Mouse (Mus musculus): ENCODE measurements around the gene Pik3c2a. TPM values are rescaled to one million over a fixed set of nuclear protein-coding genes. Genes with fewer than 3 reads are reported as not detected.
"Not testable (repeated sequence)": the region's sequence is repeated elsewhere in the genome, so short reads cannot be mapped to it uniquely, and the experiment has no call there.

Pik3c2a gene
- total RNA-seq, 2 experiments from 2014 or later = 10.1 to 10.3 TPM

DNA sequence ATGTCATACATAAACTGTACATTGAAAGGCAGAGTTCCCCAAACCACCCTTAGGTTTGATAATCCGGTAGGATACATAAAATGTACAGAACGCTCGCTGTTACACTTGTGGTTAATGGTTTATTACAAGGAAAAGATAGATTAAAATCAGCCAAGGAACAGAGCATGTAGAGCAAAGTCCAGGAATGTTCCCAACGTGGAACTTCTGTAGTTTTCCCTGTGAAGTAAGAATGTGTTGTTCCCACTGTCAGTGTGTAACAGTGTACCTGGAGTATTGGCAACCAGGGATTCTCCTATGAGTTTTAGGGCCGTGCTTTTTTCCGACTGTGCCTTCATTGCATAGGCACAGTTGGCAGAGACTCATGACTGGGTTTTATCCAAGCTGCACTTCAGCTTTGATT, 17.5 kb downstream of the Pik3c2a start:
- intact Hi-C loops (cut with DNase I; ENCODE audit: low total_unique reads) = no loop called here
- no peak for DNase-seq

DNA sequence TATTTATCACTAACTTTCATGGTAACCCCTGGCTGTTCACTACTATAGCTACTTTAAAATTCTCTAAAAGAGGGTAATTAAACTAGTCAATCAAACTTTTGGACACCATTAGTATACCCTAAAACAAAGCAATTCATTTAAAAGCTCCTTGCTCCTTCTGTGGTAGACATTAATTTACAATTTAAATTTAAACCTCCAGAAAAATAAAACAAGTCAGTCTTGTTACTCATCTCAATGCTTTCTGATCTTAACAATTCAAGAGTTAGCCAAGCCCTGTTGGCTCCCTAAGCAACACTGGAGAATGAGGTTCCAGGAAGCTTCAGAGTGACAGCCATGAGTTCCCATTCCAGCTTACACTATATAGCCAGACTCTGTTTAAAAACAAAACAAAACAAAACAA, 22.2 kb downstream of the Pik3c2a start:
- intact Hi-C loops (cut with DNase I; ENCODE audit: low total_unique reads) = no loop called here
- no peak for DNase-seq

- intact Hi-C loops (cut with DNase I; ENCODE audit: low total_unique reads) = no loop called here
- DNase-seq = no peak
These were observed 33.8 kb downstream of the Pik3c2a start for GRCm38 (mm10) chr7:116409438-116409837.

GRCm38 (mm10) chr7:116392329-116392728, 50.9 kb downstream of the Pik3c2a start:
- DNase-seq = no peak

DNA sequence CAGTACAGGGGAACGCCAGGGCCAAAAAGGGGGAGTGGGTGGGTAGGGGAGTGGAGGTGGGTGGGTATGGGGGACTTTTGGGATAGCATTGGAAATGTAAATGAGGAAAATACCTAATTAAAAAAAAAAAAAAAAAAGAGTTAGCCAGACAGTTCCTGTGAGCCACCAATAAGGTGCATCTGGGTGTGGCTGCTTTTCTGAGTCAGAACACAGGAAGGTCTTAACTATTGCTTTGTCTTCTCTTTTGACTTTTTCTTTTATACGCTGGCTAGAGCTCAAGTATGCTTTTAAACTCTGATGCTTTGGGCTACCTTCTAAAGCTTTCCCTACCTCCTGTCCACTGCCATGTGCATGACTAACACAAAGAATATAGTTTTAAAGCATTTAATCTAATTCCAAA, 55.9 kb downstream of the Pik3c2a start:
- intact Hi-C loops (cut with DNase I; ENCODE audit: low total_unique reads); DNase-seq: not testable (repeated sequence)

More at GRCm38 (mm10) chr7:116392329-116392728, 50.9 kb downstream of the Pik3c2a start:
- intact Hi-C loops (cut with DNase I; ENCODE audit: low total_unique reads) = no loop called here

GRCm38 (mm10) chr7:116379181-116379580, 64.1 kb downstream of the Pik3c2a start:
- intact Hi-C loops (cut with DNase I; ENCODE audit: low total_unique reads); DNase-seq: not testable (repeated sequence)

- intact Hi-C loops (cut with DNase I; ENCODE audit: low total_unique reads) = no loop called here
- DNase-seq = no peak
These were observed 69.0 kb downstream of the Pik3c2a start for GRCm38 (mm10) chr7:116374284-116374683.

- intact Hi-C loops (cut with DNase I; ENCODE audit: low total_unique reads) = no loop called here
These were observed 107.0 kb downstream of the Pik3c2a start for GRCm38 (mm10) chr7:116336226-116336625.

DNA sequence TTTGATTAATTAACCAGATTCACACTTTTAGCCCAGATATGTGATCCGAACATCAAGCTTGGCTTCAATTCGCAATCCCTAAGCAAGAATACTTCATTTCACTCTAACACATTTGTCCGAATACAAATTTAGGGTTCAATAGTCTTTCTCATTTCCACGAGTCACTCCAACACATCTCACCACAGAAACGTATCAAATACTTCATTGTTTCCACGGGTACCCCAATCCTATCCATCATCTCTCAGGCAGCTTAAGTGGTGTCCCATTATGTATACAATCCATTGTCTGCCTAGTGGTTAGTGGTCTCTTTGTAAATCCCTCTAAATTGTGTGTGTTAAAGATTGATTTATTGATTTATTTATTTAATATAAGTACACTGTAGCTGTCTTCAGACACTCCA, 108.1 kb downstream of the Pik3c2a start:
- DNase-seq = no peak
- intact Hi-C loops (cut with DNase I; ENCODE audit: low total_unique reads) = no loop called here

More at GRCm38 (mm10) chr7:116336226-116336625, 107.0 kb downstream of the Pik3c2a start:
- peak; percentile 45 for DNase-seq

- no peak for DNase-seq
- intact Hi-C loops (cut with DNase I; ENCODE audit: low total_unique reads) = no loop called here
These were observed 108.6 kb downstream of the Pik3c2a start for GRCm38 (mm10) chr7:116334669-116335038.

GRCm38 (mm10) chr7:116333713-116334668, 109.3 kb downstream of the Pik3c2a start, which contains the start of gene Rps13:
TSS of gene Rps13 (minus strand) at chr7:116334195.
- intact Hi-C loops (cut with DNase I; ENCODE audit: low total_unique reads) = no loop called here
- peak; percentile 98 for DNase-seq

DNA sequence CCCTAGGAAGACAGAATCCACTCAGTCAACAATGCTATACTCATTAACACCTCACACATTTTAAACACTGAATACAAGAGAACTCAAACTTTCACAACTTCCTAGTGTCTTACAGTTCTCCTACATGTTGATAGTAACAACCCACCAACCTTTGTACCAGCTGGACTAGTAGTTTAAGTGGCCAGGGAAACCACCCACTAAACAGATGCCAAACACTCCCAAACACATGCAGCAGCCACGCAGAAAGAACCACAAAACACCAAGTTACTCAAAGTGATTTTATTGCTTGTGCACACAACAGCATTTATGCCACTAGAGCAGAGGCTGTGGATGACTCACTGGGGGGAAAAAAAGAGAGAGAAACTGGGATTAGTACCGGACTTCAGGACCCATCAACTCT, 112.0 kb downstream of the Pik3c2a start:
- intact Hi-C loops (cut with DNase I; ENCODE audit: low total_unique reads) = no loop called here
- DNase-seq = no peak

DNA sequence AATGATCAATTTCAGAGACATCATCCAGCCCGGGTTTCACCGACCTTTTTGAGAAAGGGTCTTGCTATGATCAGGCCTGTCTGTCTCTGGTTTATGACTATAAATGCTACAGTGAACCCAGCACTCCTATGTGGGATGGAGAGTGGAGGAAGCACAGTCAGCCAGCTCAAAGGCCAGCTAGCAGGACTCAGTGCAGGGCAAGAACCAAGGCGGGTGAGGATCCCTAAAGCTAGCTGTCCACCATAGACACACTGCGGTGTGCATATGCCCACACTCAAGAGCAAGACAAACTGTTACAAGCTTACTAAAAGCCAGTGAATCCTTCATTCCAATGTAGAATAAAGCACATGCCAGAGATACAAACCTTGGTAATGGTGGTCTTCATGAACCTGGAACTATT, 113.4 kb downstream of the Pik3c2a start:
- intact Hi-C loops (cut with DNase I; ENCODE audit: low total_unique reads) = loop anchor here (10.0 kb wide), 1 partner anchor 175 kb away; no protein-coding TSS in a partner anchor
- no peak for DNase-seq

GRCm38 (mm10) chr7:116328777-116329176, 114.5 kb downstream of the Pik3c2a start:
- DNase-seq = no peak
- intact Hi-C loops (cut with DNase I; ENCODE audit: low total_unique reads) = loop anchor here (10.0 kb wide), 1 partner anchor 174 kb away; no protein-coding TSS in a partner anchor

GRCm38 (mm10) chr7:116327901-116328300, 115.3 kb downstream of the Pik3c2a start:
- intact Hi-C loops (cut with DNase I; ENCODE audit: low total_unique reads) = loop anchor here (10.0 kb wide), 1 partner anchor 173 kb away; no protein-coding TSS in a partner anchor
- no peak for DNase-seq

DNA sequence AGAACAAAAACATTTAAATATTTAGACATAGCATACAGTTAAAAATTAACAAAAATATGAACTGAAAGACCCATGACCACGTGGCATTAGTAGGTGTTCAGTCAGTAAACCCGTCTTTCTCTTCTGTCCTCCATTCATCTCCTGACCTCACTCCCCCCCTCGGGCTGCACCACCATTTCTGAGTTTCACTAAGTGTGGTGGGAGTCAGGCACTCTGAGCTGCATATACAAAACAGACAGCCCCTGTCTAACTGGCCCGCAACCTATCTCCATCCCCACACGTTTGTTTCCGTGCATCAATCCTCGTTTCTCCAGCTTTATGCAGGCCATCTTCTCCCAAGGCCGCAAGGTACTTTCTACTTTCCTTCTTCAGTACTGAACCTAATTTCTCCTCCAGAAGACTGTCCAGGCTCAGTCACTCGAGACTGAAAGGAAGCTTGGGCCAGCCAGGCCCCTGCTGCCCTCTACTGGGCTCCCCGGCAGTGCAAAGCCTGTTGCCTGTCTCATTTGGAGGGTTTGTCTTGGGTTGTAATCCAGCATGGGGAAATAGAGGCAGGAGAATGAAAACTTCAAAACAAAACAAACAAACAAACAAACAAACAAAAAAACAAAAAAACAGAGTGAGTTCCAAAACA, 119.8 kb downstream of the Pik3c2a start:
- DNase-seq = peak; percentile 66
- intact Hi-C loops (cut with DNase I; ENCODE audit: low total_unique reads) = loop anchor here (2.0 to 10.0 kb wide), 2 partner anchors 79 to 169 kb away; no protein-coding TSS in a partner anchor

DNA sequence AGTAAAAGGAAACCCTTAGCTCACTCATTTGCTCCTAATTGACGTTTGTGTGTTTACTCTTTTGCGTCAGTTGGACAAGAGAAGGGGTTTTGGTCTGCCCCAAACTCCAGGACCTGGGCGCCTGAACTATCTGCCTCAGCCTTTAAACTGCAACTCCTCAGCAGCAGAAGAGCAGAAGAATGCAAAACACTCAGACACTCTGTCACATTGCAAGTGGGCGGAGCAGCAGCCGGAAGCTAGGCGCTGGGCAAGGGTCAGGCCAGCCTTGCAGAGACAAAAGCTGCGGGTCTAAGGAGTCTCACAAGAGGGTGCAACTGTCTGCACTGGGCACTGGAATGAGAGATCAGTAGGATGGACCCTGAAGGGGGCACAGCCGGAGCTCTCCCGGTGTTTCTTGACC, 133.8 kb downstream of the Pik3c2a start:
- no peak for DNase-seq
- intact Hi-C loops (cut with DNase I; ENCODE audit: low total_unique reads) = loop anchor here (5.0 kb wide), 1 partner anchor 62 kb away; no protein-coding TSS in a partner anchor

- intact Hi-C loops (cut with DNase I; ENCODE audit: low total_unique reads) = loop anchor here (5.0 kb wide), 1 partner anchor 61 kb away; no protein-coding TSS in a partner anchor
- DNase-seq = no peak
These were observed 134.6 kb downstream of the Pik3c2a start for GRCm38 (mm10) chr7:116308632-116308991.

DNA sequence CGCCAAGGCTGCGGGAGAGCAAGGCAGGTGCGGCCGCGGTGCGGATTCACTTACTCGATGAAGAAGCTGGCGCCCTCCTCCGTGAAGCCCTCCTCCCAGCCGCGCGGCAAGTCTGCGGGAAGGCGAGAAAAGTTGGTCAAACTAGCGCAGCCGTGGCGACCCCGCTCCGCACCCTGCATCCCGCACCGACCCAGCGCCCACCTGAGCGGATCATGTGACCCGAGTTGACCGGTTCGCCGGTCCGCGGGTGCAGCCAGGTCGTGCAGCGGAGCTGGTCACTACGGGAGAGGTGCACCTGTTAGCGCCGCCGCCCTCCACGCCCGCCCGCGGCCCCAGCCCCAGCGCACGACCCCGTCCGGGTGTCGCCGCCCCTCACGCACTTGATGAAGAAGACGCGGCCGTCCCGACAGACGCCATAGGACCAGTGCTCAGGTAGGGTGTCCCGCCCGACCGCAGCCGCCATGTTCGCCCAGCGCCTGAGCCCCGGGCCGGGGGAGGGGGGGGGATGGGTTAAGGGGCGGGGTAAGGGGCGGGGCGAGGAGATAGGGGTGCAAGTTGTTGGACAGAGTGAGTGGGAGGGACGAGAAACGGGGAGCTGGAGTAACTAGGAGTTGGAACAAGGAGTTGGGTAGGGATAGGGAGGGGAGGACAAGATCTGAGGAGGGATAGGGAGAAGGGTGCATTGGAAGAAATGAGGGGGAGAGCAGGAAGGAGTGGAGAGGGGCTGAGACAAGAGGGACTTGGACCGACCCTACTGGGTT, 135.2 kb downstream of the Pik3c2a start, which contains the start of gene Plekha7:
TSS of gene Plekha7 (minus strand) at position 506 of the 761 bp plus-strand sequence.
- intact Hi-C loops (cut with DNase I; ENCODE audit: low total_unique reads) = loop anchor here (5.0 kb wide), 1 partner anchor 61 kb away; no protein-coding TSS in a partner anchor
- DNase-seq = no peak

All from gastrocnemius, postnatal 14 days (tissue).